Mouse (Mus musculus) forebrain, embryonic 15.5 days (tissue): Measurements from ENCODE around the gene Vps37c. TPM values are rescaled to one million over a fixed set of nuclear protein-coding genes. Genes with fewer than 3 reads are reported as not detected.

Experiments
- ATAC-seq: fragments of 200-750 bp; cut with Nextera tagmentation; replicated peaks from 2 replicates; pipeline ENCODE4 v1.8.0; 2017; ENCODE audit warnings: mild to moderate bottlenecking, moderate TSS enrichment, moderate library complexity
- H3K27ac ChIP-seq: fragments of 300-500 bp; sonication (generic); replicated peaks from 2 replicates; pipeline ENCODE4 v1.5.1; 2015; ENCODE audit warnings: mild to moderate bottlenecking, inconsistent platforms
- H3K27me3 ChIP-seq: fragments of 300-500 bp; sonication (generic); 2 replicates; pipeline ENCODE4 v1.6.1; 2015; ENCODE audit warnings: inconsistent platforms
- H3K36me3 ChIP-seq: fragments of 300-500 bp; sonication (generic); 2 replicates; pipeline ENCODE4 v1.6.1; 2015; ENCODE audit warnings: mild to moderate bottlenecking, inconsistent platforms
- H3K4me1 ChIP-seq: fragments of 300-500 bp; sonication (generic); 2 replicates; pipeline ENCODE4 v1.6.1; 2015; ENCODE audit warnings: inconsistent platforms
- H3K4me2 ChIP-seq: fragments of 300-500 bp; sonication (generic); replicated peaks from 2 replicates; pipeline ENCODE4 v1.6.1; 2015; ENCODE audit warnings: mild to moderate bottlenecking, inconsistent platforms
- H3K4me3 ChIP-seq: fragments of 300-500 bp; sonication (generic); 2 replicates; pipeline ENCODE4 v1.5.1; 2015; ENCODE audit warnings: mild to moderate bottlenecking, inconsistent platforms
- H3K9ac ChIP-seq: fragments of 300-500 bp; sonication (generic); replicated peaks from 2 replicates; pipeline ENCODE4 v1.6.1; 2015; ENCODE audit warnings: mild to moderate bottlenecking, inconsistent platforms
- H3K9me3 ChIP-seq: fragments of 300-500 bp; sonication (generic); 2 replicates; pipeline ENCODE4 v1.6.1; 2016; ENCODE audit warnings: inconsistent platforms
- WGBS: fragments of 180-500 bp; shearing (Covaris S2); methylation state at CpG from one replicate; pipeline ENCODE4 v1.1.7; 2015; ENCODE audit warnings: mixed read lengths; 5-methylcytosine and 5-hydroxymethylcytosine counted together
- polyA plus RNA-seq: library from polyadenylated mRNA; unstranded; fragments of >200 nt; fragmentation: Nextera tagmentation; extraction: Ambion mirVana; gene quantifications from 2 replicates; pipeline ENCODE4 v1.2.1, GENCODE M21; 2015

The Vps37c gene
- polyA plus RNA-seq, 1 experiment from 2014 or later: 39.3 TPM

DNA sequence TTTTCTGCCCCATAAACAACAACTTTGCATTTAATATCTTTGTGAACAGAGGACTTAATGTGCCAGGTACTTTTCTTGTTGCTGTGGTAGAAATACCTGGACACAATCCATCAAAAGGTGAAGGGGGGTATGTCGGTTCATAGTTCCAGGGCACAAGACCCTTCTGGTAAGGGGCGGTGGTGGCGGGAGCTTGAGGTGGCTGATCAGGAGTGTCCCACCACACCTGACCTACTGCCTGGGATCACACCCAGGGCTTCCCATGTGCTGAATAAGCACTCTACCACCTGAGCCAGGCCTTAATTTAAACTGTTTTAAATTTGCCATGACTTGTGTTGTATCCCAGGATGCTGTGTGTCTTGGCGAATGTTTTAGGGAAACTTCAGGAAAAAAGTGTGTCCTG is 2.6 kb downstream of the Vps37c start:
- Histone ChIP-seq H3K27ac (no peak overlapping the region), H3K9ac (no peak overlapping the region), H3K4me3 (no peak overlapping the region), H3K4me2 (no peak overlapping the region), H3K27me3 (no peaks in the 10 kb centered on the region), H3K4me1 (peaks cover 49% of the 10 kb centered on the region), H3K9me3 (no peaks in the 10 kb centered on the region), H3K36me3 (no peaks in the 10 kb centered on the region)
- no peak for ATAC-seq
- WGBS: 95% methylated on average over 4 of the region's 4 CpGs

DNA sequence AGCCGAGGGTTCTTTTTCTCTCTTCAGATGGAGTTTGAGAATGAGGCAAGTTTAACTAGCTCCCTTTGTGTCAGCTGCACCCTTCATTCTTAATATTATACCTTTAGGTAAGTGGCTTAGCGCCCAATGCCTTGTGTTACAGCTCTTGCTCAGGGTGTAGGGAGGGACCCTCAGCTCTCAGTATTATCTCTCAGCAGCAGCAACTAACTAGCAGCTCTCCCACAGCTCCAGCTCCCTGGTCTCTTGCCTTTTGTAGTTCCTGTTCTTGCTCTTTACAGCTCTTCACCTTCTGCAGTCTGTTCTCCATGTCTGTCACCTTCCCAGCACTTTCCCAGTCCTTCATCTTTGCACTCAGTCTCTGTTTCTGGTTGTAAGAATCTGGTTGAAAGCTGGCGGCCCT is 3.1 kb downstream of the Vps37c start:
- Histone ChIP-seq H3K27me3 (no peaks in the 10 kb centered on the region), H3K4me2 (no peak overlapping the region), H3K9ac (no peak overlapping the region), H3K4me1 (peaks cover 54% of the 10 kb centered on the region), H3K27ac (no peak overlapping the region), H3K4me3 (no peak overlapping the region), H3K36me3 (no peaks in the 10 kb centered on the region), H3K9me3 (no peaks in the 10 kb centered on the region)
- ATAC-seq: no peak
- WGBS: 82% methylated on average over 3 of the region's 3 CpGs

DNA sequence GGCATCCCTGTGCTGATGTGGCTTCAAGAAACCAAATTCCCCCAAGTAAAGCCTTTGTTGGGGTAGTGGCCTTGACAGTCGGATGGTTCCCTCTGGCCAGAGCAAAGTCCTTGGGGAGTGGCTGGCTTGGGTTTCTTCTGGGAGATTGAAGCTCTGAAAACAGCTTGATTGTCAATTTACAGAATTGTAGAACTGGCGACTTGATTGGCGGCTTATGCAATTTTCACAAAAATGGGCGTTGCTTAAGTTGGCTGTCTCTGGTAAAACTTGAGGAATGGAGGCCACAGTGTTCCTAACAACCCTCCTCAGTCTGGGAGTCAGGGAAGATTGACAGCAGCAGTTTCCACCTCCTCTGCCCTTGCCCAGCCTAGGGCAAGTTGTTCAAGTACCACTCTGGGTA is 3.8 kb downstream of the Vps37c start:
- Histone ChIP-seq H3K36me3 (no peaks in the 10 kb centered on the region), H3K9ac (no peak overlapping the region), H3K4me3 (no peak overlapping the region), H3K9me3 (no peaks in the 10 kb centered on the region), H3K4me1 (peaks cover 59% of the 10 kb centered on the region), H3K27me3 (no peaks in the 10 kb centered on the region), H3K4me2 (no peak overlapping the region), H3K27ac (no peak overlapping the region)
- no peak for ATAC-seq
- 83% methylated on average over 4 of the region's 4 CpGs for whole genome bisulfite sequencing

- H3K4me3 ChIP-seq: no peak overlapping the region
- H3K4me2 ChIP-seq: no peak overlapping the region
- H3K9me3 ChIP-seq: no peaks in the 10 kb centered on the region
- H3K27ac ChIP-seq: no peak overlapping the region
- H3K4me1 ChIP-seq: peaks cover 65% of the 10 kb centered on the region
- no peak for ATAC-seq
- no peaks in the 10 kb centered on the region for H3K36me3 ChIP-seq
- WGBS: 87% methylated on average over 10 of the region's 10 CpGs
- no peaks in the 10 kb centered on the region for H3K27me3 ChIP-seq
- no peak overlapping the region for H3K9ac ChIP-seq
Measured at GRCm38 (mm10) chr19:10693926-10694682, 5.6 kb downstream of the Vps37c start.

DNA sequence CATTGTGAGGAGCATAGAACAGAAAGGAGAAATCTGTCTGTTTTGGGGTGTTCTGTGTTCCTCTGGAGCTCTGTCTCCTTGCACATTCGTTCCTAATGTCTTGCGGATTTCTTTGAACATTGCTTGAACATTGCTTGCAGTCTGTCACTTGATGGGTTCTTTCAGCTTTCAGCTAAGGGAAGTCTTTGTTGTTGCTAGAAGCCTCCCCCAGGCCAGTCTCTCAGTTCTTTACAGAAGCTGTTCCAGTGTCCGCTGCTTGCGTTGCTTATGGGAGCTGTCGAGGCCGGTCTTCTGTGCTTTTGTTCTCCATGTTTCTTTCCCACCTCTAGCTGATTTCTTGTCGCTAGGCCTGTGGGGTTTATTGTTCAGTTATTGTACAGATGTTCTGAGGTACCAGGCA is 7.3 kb downstream of the Vps37c start:
- 16% methylated on average over 7 of the region's 7 CpGs for WGBS
- 0 out of 2 replicates have a peak overlapping the region, but pooled peaks have one; percentile 27 for H3K9ac ChIP-seq

DNA sequence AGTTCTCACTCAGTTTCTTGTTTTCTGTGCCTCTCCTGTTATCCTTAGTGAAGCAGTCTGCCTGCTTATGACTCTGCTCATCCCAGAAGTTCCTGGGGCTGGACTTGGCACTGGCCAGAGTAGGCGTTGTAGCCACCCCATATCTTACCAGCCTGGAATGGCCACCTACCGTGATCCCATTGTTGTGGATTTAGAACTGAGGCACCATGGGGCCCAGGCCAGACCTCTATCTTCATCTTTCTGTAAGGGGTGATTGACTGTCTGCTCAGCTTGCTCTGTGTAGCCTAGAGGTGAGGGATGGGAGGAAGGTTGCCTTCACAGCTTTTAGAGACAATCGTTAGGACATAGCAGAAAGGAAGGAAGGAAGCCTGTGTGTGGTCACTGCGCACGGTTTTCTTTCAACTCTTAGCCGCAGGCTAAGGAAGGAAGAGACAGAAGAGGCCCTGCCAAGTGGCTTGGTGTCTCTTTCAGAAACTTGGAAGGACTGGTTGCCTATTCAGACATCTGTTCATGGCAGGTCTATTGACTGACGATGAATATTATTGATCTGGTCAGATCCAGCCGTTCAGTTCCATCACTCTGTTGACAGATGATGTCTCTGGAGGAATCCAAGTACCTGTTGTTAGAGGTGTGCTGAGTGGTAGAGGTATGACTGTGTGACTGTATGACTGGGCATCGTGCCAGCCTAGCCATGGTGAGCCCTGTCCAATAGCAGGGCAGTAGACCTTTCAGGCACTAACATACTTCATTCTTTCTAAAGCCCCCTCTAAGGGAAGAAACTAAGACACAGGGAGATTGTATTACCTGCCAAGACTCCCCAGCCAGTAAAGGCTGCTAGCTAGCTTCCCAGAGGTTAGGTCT is 9.8 kb downstream of the Vps37c start:
- H3K9me3 ChIP-seq: no peaks in the 10 kb centered on the region
- no peak overlapping the region for H3K4me2 ChIP-seq
- no peak overlapping the region for H3K9ac ChIP-seq
- no peak for ATAC-seq
- peaks cover 63% of the 10 kb centered on the region for H3K4me1 ChIP-seq
- H3K27ac ChIP-seq: no peak overlapping the region
- H3K27me3 ChIP-seq: no peaks in the 10 kb centered on the region
- 70% methylated on average over 9 of the region's 9 CpGs for WGBS
- H3K4me3 ChIP-seq: no peak overlapping the region
- H3K36me3 ChIP-seq: no peaks in the 10 kb centered on the region

More for the DNA sequence above, 7.3 kb downstream of the Vps37c start:
- H3K27ac ChIP-seq: peak overlapping the region; percentile 65
- peaks cover 66% of the 10 kb centered on the region for H3K4me1 ChIP-seq
- ATAC-seq: peak; percentile 30; the same call in 1 of the 2 replicates
- no peaks in the 10 kb centered on the region for H3K36me3 ChIP-seq
- H3K4me2 ChIP-seq: peak overlapping the region; percentile 11; the same call in 1 of the 2 replicates
- H3K4me3 ChIP-seq: no peak overlapping the region
- H3K27me3 ChIP-seq: no peaks in the 10 kb centered on the region
- H3K9me3 ChIP-seq: no peaks in the 10 kb centered on the region

GRCm38 (mm10) chr19:10699851-10700250 is 11.3 kb downstream of the Vps37c start:
- H3K4me3 ChIP-seq: no peak overlapping the region
- H3K9ac ChIP-seq: no peak overlapping the region
- ATAC-seq: 0 out of 2 replicates have a peak, but pooled peaks have one; percentile 23
- no peaks in the 10 kb centered on the region for H3K36me3 ChIP-seq
- peak overlapping the region; percentile 24; the same call in 1 of the 2 replicates for H3K27ac ChIP-seq
- no peaks in the 10 kb centered on the region for H3K9me3 ChIP-seq
- H3K4me1 ChIP-seq: peaks cover 63% of the 10 kb centered on the region
- H3K4me2 ChIP-seq: no peak overlapping the region
- H3K27me3 ChIP-seq: no peaks in the 10 kb centered on the region
- 43% methylated on average over 9 of the region's 9 CpGs for WGBS

DNA sequence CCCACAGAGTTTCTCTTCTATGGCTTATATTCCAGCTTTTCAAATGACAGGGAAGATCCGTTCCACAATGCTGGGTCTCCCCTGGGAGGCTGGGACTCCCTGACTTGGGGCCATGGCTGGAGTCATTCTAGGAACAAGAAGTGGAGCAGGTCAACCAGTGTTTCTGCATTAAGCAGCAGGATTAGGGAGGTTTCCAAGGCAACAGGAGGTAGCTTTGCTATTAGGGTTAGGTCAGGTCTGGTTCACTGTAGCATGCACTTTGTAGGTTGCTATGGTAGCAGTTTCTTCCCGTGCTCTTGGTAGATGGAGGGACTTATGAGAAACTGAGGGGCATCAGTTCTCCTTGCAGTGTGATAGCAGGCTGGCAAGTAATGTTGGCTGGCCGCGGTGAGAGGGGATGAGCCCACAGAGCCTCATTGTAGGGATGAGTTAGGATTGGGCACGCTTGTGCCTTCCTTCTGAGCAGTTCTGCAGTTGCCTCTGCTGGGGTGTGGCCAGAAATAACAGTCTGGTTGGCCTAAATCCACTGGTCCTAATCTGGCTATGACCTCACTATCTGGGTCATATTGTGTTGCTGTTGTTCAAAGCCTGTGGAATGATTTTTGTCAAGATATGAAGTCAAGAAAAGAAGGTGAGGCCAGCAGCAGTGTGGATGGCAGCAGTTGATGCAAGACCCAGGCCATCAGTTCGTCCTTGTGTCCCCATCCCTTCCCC is 12.6 kb downstream of the Vps37c start:
- WGBS: 63% methylated on average over 6 of the region's 6 CpGs
- H3K9ac ChIP-seq: no peak overlapping the region
- H3K27me3 ChIP-seq: no peaks in the 10 kb centered on the region
- no peaks in the 10 kb centered on the region for H3K9me3 ChIP-seq
- H3K4me3 ChIP-seq: no peak overlapping the region
- no peaks in the 10 kb centered on the region for H3K36me3 ChIP-seq
- H3K27ac ChIP-seq: no peak overlapping the region
- no peak for ATAC-seq
- H3K4me1 ChIP-seq: peaks cover 52% of the 10 kb centered on the region
- H3K4me2 ChIP-seq: no peak overlapping the region

DNA sequence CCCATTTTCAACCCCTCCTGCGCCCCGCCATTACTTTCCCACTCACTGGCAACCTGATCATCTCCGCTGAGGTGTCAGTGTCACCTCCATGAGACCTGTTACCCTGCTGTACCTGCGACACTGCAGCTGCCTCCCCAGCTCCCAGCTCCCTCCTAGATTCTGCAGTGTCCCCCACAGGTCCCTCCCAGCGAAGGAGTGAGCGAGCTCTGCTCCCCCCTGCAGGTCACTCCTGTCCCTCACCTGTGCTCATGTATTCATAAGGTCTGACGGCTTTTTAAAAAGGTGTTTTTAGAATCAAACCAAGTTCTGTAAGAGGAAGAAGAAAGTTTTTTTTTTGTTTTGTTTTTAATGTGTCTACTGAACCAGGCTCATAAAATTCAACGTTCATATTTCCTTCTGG is 13.6 kb downstream of the Vps37c start:
- 85% methylated on average over 8 of the region's 8 CpGs for WGBS
- no peak overlapping the region for H3K9ac ChIP-seq

GRCm38 (mm10) chr19:10703470-10703869 is 14.9 kb downstream of the Vps37c start:
- no peak overlapping the region for H3K27ac ChIP-seq
- H3K4me2 ChIP-seq: no peak overlapping the region
- ATAC-seq: no peak
- WGBS: 89% methylated on average over 8 of the region's 8 CpGs
- no peak overlapping the region for H3K9ac ChIP-seq
- no peak overlapping the region for H3K4me3 ChIP-seq
- H3K9me3 ChIP-seq: no peaks in the 10 kb centered on the region
- no peaks in the 10 kb centered on the region for H3K27me3 ChIP-seq
- peaks cover 8% of the 10 kb centered on the region for H3K36me3 ChIP-seq
- peaks cover 34% of the 10 kb centered on the region for H3K4me1 ChIP-seq

More for the DNA sequence above, 13.6 kb downstream of the Vps37c start:
- Histone ChIP-seq H3K9me3 (no peaks in the 10 kb centered on the region), H3K4me2 (no peak overlapping the region), H3K27ac (no peak overlapping the region), H3K4me3 (no peak overlapping the region), H3K27me3 (no peaks in the 10 kb centered on the region), H3K4me1 (peaks cover 45% of the 10 kb centered on the region), H3K36me3 (no peaks in the 10 kb centered on the region)
- no peak for ATAC-seq

- Histone ChIP-seq H3K9me3 (no peaks in the 10 kb centered on the region), H3K36me3 (peaks cover 25% of the 10 kb centered on the region), H3K27me3 (no peaks in the 10 kb centered on the region), H3K27ac (no peak overlapping the region), H3K9ac (no peak overlapping the region), H3K4me3 (no peak overlapping the region), H3K4me2 (no peak overlapping the region), H3K4me1 (peaks cover 26% of the 10 kb centered on the region)
- 83% methylated on average over 13 of the region's 13 CpGs for whole genome bisulfite sequencing
- ATAC-seq: no peak
Measured at GRCm38 (mm10) chr19:10707087-10707875, 18.7 kb downstream of the Vps37c start.
